Mouse (Mus musculus) lung, postnatal 0 days (tissue): ENCODE measurements at regions not wholly inside any gene's neighbourhood (a gene's known extent, or its start where the extent isn't known, plus 50 kb on each side); places are given as distances from the start of the nearest gene placed in this dataset.

ENCODE experiments used
- ATAC-seq: fragments of 200-750 bp; cut with Nextera tagmentation; 2 replicates; pipeline ENCODE4 v1.8.0; 2017; ENCODE audit warnings: moderate library complexity
- DNase-seq: peaks from one replicate; pipeline ENCODE4 v3.0.0-alpha.2; 2016; ENCODE audit warnings: low spot score
- H3K27ac ChIP-seq: fragments of 300-500 bp; sonication (generic); 2 replicates; pipeline ENCODE4 v1.5.1; 2014; ENCODE audit warnings: antibody characterized with exemption, mild to moderate bottlenecking, low read length, mixed read lengths
- H3K27me3 ChIP-seq: fragments of 300-500 bp; sonication (generic); replicated peaks from 2 replicates; pipeline ENCODE4 v1.6.1; 2014; ENCODE audit warnings: low read length, mixed read lengths; ENCODE audit not compliant: insufficient read depth
- H3K36me3 ChIP-seq: fragments of 300-500 bp; sonication (generic); 2 replicates; pipeline ENCODE4 v1.6.1; 2014; ENCODE audit warnings: low read length, mixed read lengths; ENCODE audit not compliant: insufficient read depth
- H3K4me1 ChIP-seq: fragments of 300-500 bp; sonication (generic); 2 replicates; pipeline ENCODE4 v1.6.1; 2014; ENCODE audit warnings: antibody characterized with exemption, low read depth, low read length, mixed read lengths; ENCODE audit not compliant: insufficient read depth
- H3K4me2 ChIP-seq: fragments of 300-500 bp; sonication (generic); replicated peaks from 2 replicates; pipeline ENCODE4 v1.6.1; 2014; ENCODE audit warnings: low read depth, mild to moderate bottlenecking, low read length, moderate library complexity, mixed read lengths
- H3K4me3 ChIP-seq: fragments of 300-500 bp; sonication (generic); 2 replicates; pipeline ENCODE4 v1.5.1; 2014; ENCODE audit warnings: low read depth, low read length
- H3K9ac ChIP-seq: fragments of 300-500 bp; sonication (generic); replicated peaks from 2 replicates; pipeline ENCODE4 v1.6.1; 2014; ENCODE audit warnings: low read depth, mild to moderate bottlenecking
- H3K9me3 ChIP-seq: fragments of 300-500 bp; sonication (generic); 2 replicates; pipeline ENCODE4 v1.6.1; 2016; ENCODE audit warnings: low read length, mixed read lengths
- CTCF ChIP-seq: IDR thresholded peaks from 2 replicates; pipeline ENCODE4 v1.5.1; 2016; ENCODE audit warnings: antibody characterized with exemption, mild to moderate bottlenecking
- EP300 ChIP-seq: IDR thresholded peaks from 2 replicates; pipeline ENCODE4 v1.6.1; 2016; ENCODE audit warnings: antibody characterized with exemption, mild to moderate bottlenecking, control low read depth
- WGBS: fragments of 180-500 bp; shearing (Covaris S2); extraction: QIAGEN DNeasy Blood & Tissue Kit; methylation state at CpG from one replicate; pipeline ENCODE4 v1.1.7; 2014; 5-methylcytosine and 5-hydroxymethylcytosine counted together

- Histone ChIP-seq H3K27ac (no peak overlapping the region), H3K9ac (no peak overlapping the region), H3K9me3 (no peaks in the 10 kb centered on the region), H3K4me1 (no peaks in the 10 kb centered on the region), H3K4me3 (no peak overlapping the region), H3K36me3 (no peaks in the 10 kb centered on the region), H3K4me2 (no peak overlapping the region), H3K27me3 (no peaks in the 10 kb centered on the region)
- TF ChIP-seq CTCF: no peak
- no peak for TF ChIP-seq EP300
- ATAC-seq: no peak
- WGBS: 79% methylated on average over 11 of the region's 11 CpGs
- DNase-seq: no peak
Observed at GRCm38 (mm10) chr2:74450064-74450765, 129.0 kb downstream of the Lnpk start.

GRCm38 (mm10) chr2:74435184-74435911 lies 143.9 kb downstream of the Lnpk start:
- no peak overlapping the region for H3K27ac ChIP-seq
- H3K9ac ChIP-seq: no peak overlapping the region
- WGBS: 48% methylated on average over 13 of the region's 13 CpGs
- DNase-seq: peak; percentile 79
- no peaks in the 10 kb centered on the region for H3K36me3 ChIP-seq
- no peak overlapping the region for H3K4me2 ChIP-seq
- H3K9me3 ChIP-seq: no peaks in the 10 kb centered on the region; the same call in 1 of the 2 replicates
- H3K4me1 ChIP-seq: no peaks in the 10 kb centered on the region
- peak; percentile 72 for ATAC-seq
- H3K27me3 ChIP-seq: no peaks in the 10 kb centered on the region
- TF ChIP-seq EP300 (no peak), CTCF (no peak)
- H3K4me3 ChIP-seq: no peak overlapping the region

- DNase-seq (no peak), ATAC-seq (no peak)
- WGBS: 65% methylated on average over 15 of the region's 15 CpGs
- H3K27ac ChIP-seq: no peak overlapping the region
- H3K4me3 ChIP-seq: no peak overlapping the region
- H3K4me2 ChIP-seq: no peak overlapping the region
- no peaks in the 10 kb centered on the region for H3K4me1 ChIP-seq
- no peak for TF ChIP-seq CTCF
- TF ChIP-seq EP300: no peak
- no peaks in the 10 kb centered on the region for H3K27me3 ChIP-seq
- no peaks in the 10 kb centered on the region for H3K9me3 ChIP-seq
- no peak overlapping the region for H3K9ac ChIP-seq
- no peaks in the 10 kb centered on the region for H3K36me3 ChIP-seq
Observed at GRCm38 (mm10) chr2:74426746-74427145, 152.5 kb downstream of the Lnpk start.

GRCm38 (mm10) chr2:74424726-74425125 lies 154.5 kb downstream of the Lnpk start:
- 88% methylated on average over 3 of the region's 3 CpGs for WGBS
- no peak for DNase-seq
- H3K4me2 ChIP-seq: no peak overlapping the region

GRCm38 (mm10) chr2:74416097-74416496 lies 163.1 kb downstream of the Lnpk start:
- ATAC-seq (no peak), DNase-seq (no peak)
- 87% methylated on average over 4 of the region's 4 CpGs for WGBS
- no peaks in the 10 kb centered on the region for H3K36me3 ChIP-seq
- no peak overlapping the region for H3K27ac ChIP-seq
- no peak overlapping the region for H3K9ac ChIP-seq
- no peak for TF ChIP-seq EP300
- no peak for TF ChIP-seq CTCF
- H3K4me1 ChIP-seq: no peaks in the 10 kb centered on the region
- H3K4me3 ChIP-seq: no peak overlapping the region
- H3K4me2 ChIP-seq: no peak overlapping the region
- H3K9me3 ChIP-seq: no peaks in the 10 kb centered on the region
- H3K27me3 ChIP-seq: no peaks in the 10 kb centered on the region

More at GRCm38 (mm10) chr2:74424726-74425125, 154.5 kb downstream of the Lnpk start:
- no peak overlapping the region for H3K4me3 ChIP-seq
- no peaks in the 10 kb centered on the region for H3K36me3 ChIP-seq
- no peak overlapping the region for H3K9ac ChIP-seq
- no peaks in the 10 kb centered on the region for H3K4me1 ChIP-seq
- H3K27me3 ChIP-seq: no peaks in the 10 kb centered on the region
- TF ChIP-seq EP300 (no peak), CTCF (no peak)
- H3K27ac ChIP-seq: no peak overlapping the region
- no peaks in the 10 kb centered on the region for H3K9me3 ChIP-seq
- ATAC-seq: no peak

- ATAC-seq: no peak
- H3K4me1 ChIP-seq: no peaks in the 10 kb centered on the region
- WGBS: 97% methylated on average over 11 of the region's 13 CpGs
Observed at GRCm38 (mm10) chr2:74414721-74415120, 164.5 kb downstream of the Lnpk start.

More at GRCm38 (mm10) chr2:74414721-74415120, 164.5 kb downstream of the Lnpk start:
- DNase-seq: no peak
- no peaks in the 10 kb centered on the region for H3K9me3 ChIP-seq
- no peak overlapping the region for H3K4me3 ChIP-seq
- H3K4me2 ChIP-seq: no peak overlapping the region
- TF ChIP-seq CTCF (no peak), EP300 (no peak)
- H3K9ac ChIP-seq: no peak overlapping the region
- no peak overlapping the region for H3K27ac ChIP-seq
- no peaks in the 10 kb centered on the region for H3K27me3 ChIP-seq
- H3K36me3 ChIP-seq: no peaks in the 10 kb centered on the region
